Mouse (Mus musculus): ENCODE results near the gene Gm4450.
"Not testable (repeated sequence)": the region's sequence is repeated elsewhere in the genome, so short reads cannot be mapped to it uniquely, and the experiment has no call there.

DNA sequence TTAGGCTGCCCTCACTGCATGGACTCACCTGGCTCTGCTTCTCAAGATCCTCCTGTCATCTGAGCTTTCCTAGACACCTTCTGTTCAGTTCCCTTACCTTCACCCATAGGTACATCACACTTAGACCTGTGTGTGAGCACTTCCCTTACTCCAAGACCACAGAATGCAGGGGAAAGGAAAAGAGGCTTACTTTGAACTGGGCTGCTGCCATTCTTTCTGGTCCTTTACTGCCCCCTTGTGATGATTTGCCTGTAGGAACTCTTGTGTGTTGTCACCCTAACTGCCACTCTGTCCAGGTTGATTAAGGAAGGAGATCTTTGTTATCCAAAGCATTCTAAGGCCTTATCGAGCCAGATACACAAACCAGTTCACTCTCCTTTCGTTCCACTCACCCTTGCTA, 39.8 kb upstream of the Gm4450 start:
- not testable (repeated sequence) for TF ChIP-seq TAL1, GATA1 (IDR thresholded peaks at IDR 0.05; ENCODE audit: low read length)

Data from erythroblast, embryonic 14.5 days (primary cell).